ENCODE assay signal across 11 mouse cellular contexts in genomic region chr7:30904042-30904441, GRCm38 (mm10). TPM values are rescaled to one million over a fixed set of nuclear protein-coding genes. Genes with fewer than 3 reads are reported as not detected.
A peak's percentile ranks its signal among the peaks of the same experiment; 100 is the strongest.
DNase-seq lines count a peak whose midpoint lies in the region; ATAC-seq lines count a peak whose summit lies in the region.
"Had no signal": no experiment of that assay in that cellular context is flagged by ENCODE, and none has a peak within 500 bp of the region (broad histone marks: within the 10 kb centered on the region; RNA-seq: fewer than 3 reads in every experiment).

No protein-coding gene starts in this region.

- intact Hi-C loops in left cerebral cortex, postnatal 25 days (cut with DNase I), result no loop called here
- intact Hi-C loops in left cerebral cortex, postnatal 10 days (cut with DNase I), result no loop called here

- peak; percentile 63 for ATAC-seq in megakaryocyte progenitor cell, adult 5-6 weeks (replicated peaks; ENCODE audit: poor library complexity)
- no peak for ATAC-seq in activated CD4-positive, CD25-positive, alpha-beta regulatory T cell, adult 4 months

- DNase-seq in cerebellum, postnatal 14 days, result peak; percentile 16 to 32
- DNase-seq in cerebellum, adult 11 months, result no peak
- peak; percentile 36 to 44 for DNase-seq in left cerebral cortex, postnatal 25 days (ENCODE audit: low spot score in 2 of 2)
- no peak for DNase-seq in left cerebral cortex, postnatal 10 days (ENCODE audit: extremely low spot score in 1 of 2, low spot score in 2 of 2)
- peak; percentile 25 for DNase-seq in CD4-positive helper T cell, adult 2 months (ENCODE audit: low read depth, low spot score)
- DNase-seq in embryo, embryonic 10 days (ENCODE audit: low spot score), result no peak

RNA-seq across cellular contexts. Expression of gene Mag, which starts 10.6 kb away (rescaled TPM):
- total RNA-seq in left cerebral cortex, postnatal 25 days (2021), result 100 to 1,000 TPM; 152 to 176 TPM
- 10 to 100 TPM; 27.0 to 60.7 TPM for total RNA-seq in left cerebral cortex, postnatal 10 days (2021)
- total RNA-seq in megakaryocyte progenitor cell, adult 5-6 weeks (2015), result 0.39 TPM in 1 of 2 replicates, not detected in the other
- total RNA-seq in megakaryocyte progenitor cell, adult 5-6 weeks (2017), result 0.37 and 1.3 TPM in 2 replicates
- not detected for polyA plus RNA-seq in activated CD4-positive, CD25-positive, alpha-beta regulatory T cell, adult 4 months (2017; shearing (Covaris generic))

RNA-seq across cellular contexts. Expression of gene Hamp2, which starts 20.4 kb away (rescaled TPM):
- not detected for total RNA-seq in left cerebral cortex, postnatal 25 days (2021)
- not detected for total RNA-seq in left cerebral cortex, postnatal 10 days (2021)
- not detected in 2 replicates for total RNA-seq in megakaryocyte progenitor cell, adult 5-6 weeks (2015)
- not detected in 2 replicates for total RNA-seq in megakaryocyte progenitor cell, adult 5-6 weeks (2017)
- not detected for polyA plus RNA-seq in activated CD4-positive, CD25-positive, alpha-beta regulatory T cell, adult 4 months (2017; shearing (Covaris generic))
- total RNA-seq: ES-E14 had no signal
- polyA plus RNA-seq: liver, embryonic 16.5 days; neural tube, embryonic 14.5 days had no signal

RNA-seq across cellular contexts. Expression of gene Cd22, which starts 23.9 kb away (rescaled TPM):
- not detected for total RNA-seq in left cerebral cortex, postnatal 25 days (2021)
- under 1 TPM in 1 of 2 experiments, not detected in 1; 0.28 TPM for total RNA-seq in left cerebral cortex, postnatal 10 days (2021)
- 0.29 and 1.3 TPM in 2 replicates for total RNA-seq in megakaryocyte progenitor cell, adult 5-6 weeks (2015)
- 0.07 and 0.29 TPM in 2 replicates for total RNA-seq in megakaryocyte progenitor cell, adult 5-6 weeks (2017)
- polyA plus RNA-seq in activated CD4-positive, CD25-positive, alpha-beta regulatory T cell, adult 4 months (2017; shearing (Covaris generic)), result 1 to 10 TPM; 4.5 to 9.3 TPM
- polyA plus RNA-seq: neural tube, embryonic 14.5 days had no signal

RNA-seq across cellular contexts. Expression of gene Hamp, which starts 39.8 kb away (rescaled TPM):
- not detected for total RNA-seq in left cerebral cortex, postnatal 25 days (2021)
- total RNA-seq in left cerebral cortex, postnatal 10 days (2021), result not detected
- total RNA-seq in megakaryocyte progenitor cell, adult 5-6 weeks (2015), result not detected in 2 replicates
- not detected in 2 replicates for total RNA-seq in megakaryocyte progenitor cell, adult 5-6 weeks (2017)
- not detected for polyA plus RNA-seq in activated CD4-positive, CD25-positive, alpha-beta regulatory T cell, adult 4 months (2017; shearing (Covaris generic))
- total RNA-seq: ES-E14 had no signal
- polyA plus RNA-seq: neural tube, embryonic 14.5 days had no signal

RNA-seq across cellular contexts. Expression of gene Ffar1, which starts 42.7 kb away (rescaled TPM):
- not detected for total RNA-seq in left cerebral cortex, postnatal 25 days (2021)
- not detected for total RNA-seq in left cerebral cortex, postnatal 10 days (2021)
- not detected in 2 replicates for total RNA-seq in megakaryocyte progenitor cell, adult 5-6 weeks (2015)
- not detected in 2 replicates for total RNA-seq in megakaryocyte progenitor cell, adult 5-6 weeks (2017)
- under 1 TPM; 0.19 to 0.28 TPM for polyA plus RNA-seq in activated CD4-positive, CD25-positive, alpha-beta regulatory T cell, adult 4 months (2017; shearing (Covaris generic))
- polyA plus RNA-seq: liver, embryonic 16.5 days; neural tube, embryonic 14.5 days had no signal

Comparison
In these comparisons a context has a peak if more than half of its experiments do, and no peak if none do; other contexts are left out.
1. DNase-seq: peak in cerebellum, postnatal 14 days (2 of 2), left cerebral cortex, postnatal 25 days (2 of 2) and CD4-positive helper T cell, adult 2 months (single experiment); none in cerebellum, adult 11 months (single experiment), left cerebral cortex, postnatal 10 days (0 of 2) and embryo, embryonic 10 days (single experiment).
2. RNA of gene Mag, which starts 10.6 kb away (total RNA-seq): 152 to 176 TPM in left cerebral cortex, postnatal 25 days and 27.0 to 60.7 TPM in left cerebral cortex, postnatal 10 days; 0.37 to 1.3 TPM in megakaryocyte progenitor cell, adult 5-6 weeks; every median in the first group is over 10 times any median in the second.